Mouse (Mus musculus) embryonic facial prominence, embryonic 11.5 days (tissue): ENCODE measurements around the gene Kcnip3. TPM values are rescaled to one million over a fixed set of nuclear protein-coding genes. Genes with fewer than 3 reads are reported as not detected.

Experiments
- ATAC-seq: fragments of 200-750 bp; cut with Nextera tagmentation; replicated peaks from 2 replicates; pipeline ENCODE4 v1.8.0; 2017; ENCODE audit warnings: low read depth; ENCODE audit not compliant: insufficient number of reproducible peaks, low FRiP score, low TSS enrichment
- DNase-seq: peaks from one replicate; pipeline ENCODE4 v3.0.0-alpha.2; 2015; ENCODE audit warnings: low spot score
- H3K27ac ChIP-seq: fragments of 300-500 bp; sonication (generic); replicated peaks from 2 replicates; pipeline ENCODE4 v1.5.1; 2014; ENCODE audit warnings: mild to moderate bottlenecking, low read depth, low read length, control low read depth
- H3K27me3 ChIP-seq: fragments of 300-500 bp; sonication (generic); 2 replicates; pipeline ENCODE4 v1.6.1; 2014; ENCODE audit warnings: mild to moderate bottlenecking, low read length, moderate library complexity, mixed read lengths; ENCODE audit not compliant: control insufficient read depth, insufficient read depth
- H3K36me3 ChIP-seq: fragments of 300-500 bp; sonication (generic); replicated peaks from 2 replicates; pipeline ENCODE4 v1.6.1; 2014; ENCODE audit warnings: low read depth, mild to moderate bottlenecking, low read length, moderate library complexity, mixed read lengths; ENCODE audit not compliant: control insufficient read depth, insufficient read depth
- H3K4me1 ChIP-seq: fragments of 300-500 bp; sonication (generic); 2 replicates; pipeline ENCODE4 v1.6.1; 2014; ENCODE audit warnings: low read length, mixed read lengths; ENCODE audit not compliant: control insufficient read depth, insufficient read depth
- H3K4me2 ChIP-seq: fragments of 300-500 bp; sonication (generic); 2 replicates; pipeline ENCODE4 v1.6.1; 2014; ENCODE audit warnings: low read depth, mild to moderate bottlenecking, control low read depth, low read length, moderate library complexity
- H3K4me3 ChIP-seq: fragments of 300-500 bp; sonication (generic); 2 replicates; pipeline ENCODE4 v1.5.1; 2014; ENCODE audit warnings: low read depth, low read length, control low read depth
- H3K9ac ChIP-seq: fragments of 300-500 bp; sonication (generic); replicated peaks from 2 replicates; pipeline ENCODE4 v1.6.1; 2014; ENCODE audit warnings: mild to moderate bottlenecking, control low read depth, low read length
- H3K9me3 ChIP-seq: fragments of 300-500 bp; sonication (generic); replicated peaks from 2 replicates; pipeline ENCODE4 v1.6.1; 2016; ENCODE audit warnings: mild to moderate bottlenecking, low read length, inconsistent platforms, mixed read lengths; ENCODE audit not compliant: control insufficient read depth
- WGBS: fragments of 180-500 bp; shearing (Covaris S2); extraction: QIAGEN DNeasy Blood & Tissue Kit; methylation state at CpG from one replicate; pipeline ENCODE4 v1.1.7; 2014; 5-methylcytosine and 5-hydroxymethylcytosine counted together
- polyA plus RNA-seq: library from polyadenylated mRNA; unstranded; fragments of >200 nt; fragmentation: Nextera tagmentation; extraction: Ambion mirVana; gene quantifications from 2 replicates; pipeline ENCODE4 v1.2.1, GENCODE M21; 2014

Gene Kcnip3
- polyA plus RNA-seq, 1 experiment from 2014 or later = 2.8 TPM

- H3K27me3 ChIP-seq = no peaks in the 10 kb centered on the region; the same call in 1 of the 2 replicates
- no peak overlapping the region for H3K27ac ChIP-seq
- H3K4me2 ChIP-seq = no peak overlapping the region
These were observed 2.2 kb upstream of the Kcnip3 start for GRCm38 (mm10) chr2:127523950-127524729.

GRCm38 (mm10) chr2:127521172-127522005, 505 bp downstream of the Kcnip3 start:
- Histone ChIP-seq H3K27me3 (no peaks in the 10 kb centered on the region; the same call in 1 of the 2 replicates), H3K27ac (no peak overlapping the region), H3K9me3 (no peaks in the 10 kb centered on the region), H3K9ac (peak overlapping the region; percentile 37), H3K36me3 (no peaks in the 10 kb centered on the region), H3K4me2 (peak overlapping the region; percentile 54), H3K4me1 (peaks cover 5% of the 10 kb centered on the region), H3K4me3 (peak overlapping the region; percentile 15; the same call in 1 of the 2 replicates)
- under 1% methylated on average over 18 of the region's 18 CpGs for WGBS
- DNase-seq (peak; percentile 61), ATAC-seq (peak; percentile 72)

More at GRCm38 (mm10) chr2:127523950-127524729, 2.2 kb upstream of the Kcnip3 start:
- Histone ChIP-seq H3K9me3 (no peaks in the 10 kb centered on the region), H3K4me3 (no peak overlapping the region), H3K9ac (no peak overlapping the region), H3K36me3 (no peaks in the 10 kb centered on the region), H3K4me1 (peaks cover 5% of the 10 kb centered on the region)
- WGBS = 61% methylated on average over 7 of the region's 7 CpGs
- ATAC-seq = no peak
- DNase-seq = no peak

- Histone ChIP-seq H3K27ac (no peak overlapping the region), H3K9ac (no peak overlapping the region), H3K4me3 (no peak overlapping the region), H3K4me1 (peaks cover 5% of the 10 kb centered on the region), H3K4me2 (no peak overlapping the region), H3K27me3 (no peaks in the 10 kb centered on the region; the same call in 1 of the 2 replicates), H3K9me3 (no peaks in the 10 kb centered on the region), H3K36me3 (no peaks in the 10 kb centered on the region)
- DNase-seq = no peak
- no peak for ATAC-seq
These were observed 1.8 kb downstream of the Kcnip3 start for GRCm38 (mm10) chr2:127520123-127520522.

GRCm38 (mm10) chr2:127519308-127519707, 2.6 kb downstream of the Kcnip3 start:
- Histone ChIP-seq H3K4me3 (no peak overlapping the region), H3K4me1 (peaks cover 5% of the 10 kb centered on the region)
- WGBS = 72% methylated on average over 5 of the region's 5 CpGs

GRCm38 (mm10) chr2:127518831-127519230, 3.1 kb downstream of the Kcnip3 start:
- H3K4me2 ChIP-seq = no peak overlapping the region
- H3K4me3 ChIP-seq = no peak overlapping the region
- peaks cover 5% of the 10 kb centered on the region for H3K4me1 ChIP-seq
- H3K9ac ChIP-seq = no peak overlapping the region
- no peak for ATAC-seq
- WGBS = 51% methylated on average over 3 of the region's 3 CpGs
- DNase-seq = no peak
- no peaks in the 10 kb centered on the region; the same call in 1 of the 2 replicates for H3K27me3 ChIP-seq
- no peak overlapping the region for H3K27ac ChIP-seq
- H3K9me3 ChIP-seq = no peaks in the 10 kb centered on the region
- no peaks in the 10 kb centered on the region for H3K36me3 ChIP-seq

More at GRCm38 (mm10) chr2:127519308-127519707, 2.6 kb downstream of the Kcnip3 start:
- Histone ChIP-seq H3K4me2 (no peak overlapping the region), H3K27ac (no peak overlapping the region), H3K27me3 (no peaks in the 10 kb centered on the region; the same call in 1 of the 2 replicates), H3K36me3 (no peaks in the 10 kb centered on the region), H3K9ac (no peak overlapping the region), H3K9me3 (no peaks in the 10 kb centered on the region)
- ATAC-seq (no peak), DNase-seq (no peak)

- no peaks in the 10 kb centered on the region for H3K9me3 ChIP-seq
These were observed 3.6 kb downstream of the Kcnip3 start for GRCm38 (mm10) chr2:127518273-127518672.

GRCm38 (mm10) chr2:127517081-127517480, 4.8 kb downstream of the Kcnip3 start:
- no peak overlapping the region for H3K4me2 ChIP-seq
- no peaks in the 10 kb centered on the region for H3K9me3 ChIP-seq
- H3K4me3 ChIP-seq = no peak overlapping the region
- H3K9ac ChIP-seq = no peak overlapping the region
- no peaks in the 10 kb centered on the region; the same call in 1 of the 2 replicates for H3K27me3 ChIP-seq
- ATAC-seq (no peak), DNase-seq (no peak)
- no peak overlapping the region for H3K27ac ChIP-seq
- peaks cover 5% of the 10 kb centered on the region for H3K4me1 ChIP-seq
- 72% methylated on average over 8 of the region's 8 CpGs for WGBS
- H3K36me3 ChIP-seq = no peaks in the 10 kb centered on the region

More at GRCm38 (mm10) chr2:127518273-127518672, 3.6 kb downstream of the Kcnip3 start:
- no peak overlapping the region for H3K27ac ChIP-seq
- no peaks in the 10 kb centered on the region for H3K36me3 ChIP-seq
- ATAC-seq (no peak), DNase-seq (no peak)
- H3K9ac ChIP-seq = no peak overlapping the region
- H3K27me3 ChIP-seq = no peaks in the 10 kb centered on the region; the same call in 1 of the 2 replicates
- H3K4me2 ChIP-seq = no peak overlapping the region
- WGBS = 57% methylated on average over 3 of the region's 3 CpGs
- peaks cover 5% of the 10 kb centered on the region for H3K4me1 ChIP-seq
- H3K4me3 ChIP-seq = no peak overlapping the region
